Mouse (Mus musculus) liver, adult 2 months (tissue): ENCODE data around the gene Kdm2b. TPM values are rescaled to one million over a fixed set of nuclear protein-coding genes. Genes with fewer than 3 reads are reported as not detected.

Experiments used
- DNase-seq: peaks from one replicate; pipeline ENCODE4 v3.0.0-alpha.2; 2011; ENCODE audit warnings: low read depth, low spot score; ENCODE audit errors: extremely low read depth
- H3K27ac ChIP-seq: fragments of 200-500 bp; replicated peaks from 2 replicates; pipeline ENCODE4 v1.5.1; 2012; ENCODE audit warnings: low read depth, mild to moderate bottlenecking, control low read depth, inconsistent platforms, low read length; ENCODE audit not compliant: insufficient read depth
- H3K27me3 ChIP-seq: fragments of 200-500 bp; 2 replicates; pipeline ENCODE4 v1.6.1; 2012; ENCODE audit warnings: mild to moderate bottlenecking, moderate library complexity, low read length, inconsistent platforms; ENCODE audit not compliant: control insufficient read depth, insufficient read depth
- H3K36me3 ChIP-seq: fragments of 200-500 bp; 2 replicates; pipeline ENCODE4 v1.6.1; 2012; ENCODE audit warnings: low read length, inconsistent platforms; ENCODE audit not compliant: control insufficient read depth, insufficient read depth
- H3K4me1 ChIP-seq: fragments of 200-500 bp; 2 replicates; pipeline ENCODE4 v1.6.1; 2011; ENCODE audit warnings: low read length; ENCODE audit not compliant: control insufficient read depth, insufficient read depth
- H3K4me3 ChIP-seq: fragments of 200-500 bp; 2 replicates; pipeline ENCODE4 v1.5.1; 2011; ENCODE audit warnings: low read depth, mild to moderate bottlenecking, control low read depth, low read length, moderate library complexity; ENCODE audit not compliant: insufficient read depth
- H3K79me2 ChIP-seq: fragments of 200-500 bp; 2 replicates; pipeline ENCODE4 v1.6.1; 2012; ENCODE audit warnings: inconsistent platforms, mild to moderate bottlenecking, low read length, moderate library complexity; ENCODE audit not compliant: control insufficient read depth, insufficient read depth
- H3K9ac ChIP-seq: fragments of 200-500 bp; 2 replicates; pipeline ENCODE4 v1.6.1; 2012; ENCODE audit warnings: low read depth, mild to moderate bottlenecking, control low read depth, inconsistent platforms, low read length
- CTCF ChIP-seq: fragments of 200-500 bp; IDR thresholded peaks from 2 replicates; pipeline ENCODE4 v1.5.1; 2011; ENCODE audit warnings: low read depth, low read length, control low read depth
- POLR2A ChIP-seq: fragments of 200-500 bp; IDR thresholded peaks from 2 replicates; pipeline ENCODE4 v1.6.1; 2011; ENCODE audit warnings: low read length, control low read depth; ENCODE audit not compliant: insufficient read depth; ENCODE audit errors: extremely low read depth
- WGBS: fragments of 180-500 bp; shearing (Covaris S2); methylation state at CpG from one replicate; pipeline ENCODE4 v1.1.7; 2018; 5-methylcytosine and 5-hydroxymethylcytosine counted together
- polyA plus RNA-seq: library from polyadenylated mRNA; depleted of rRNA; stranded (reverse); fragments of >200 nt; gene quantifications from 2 replicates; pipeline ENCODE4 v1.2.3, GENCODE M21; 2012; rRNA removed
- total RNA-seq: library from RNA; depleted of rRNA; stranded (reverse); fragments of >200 nt; gene quantifications from 2 replicates; pipeline ENCODE4 v1.2.3, GENCODE M21; 2014; rRNA removed

The Kdm2b gene
- total and polyA plus RNA-seq, 2 experiments, result 3.0 to 7.1 TPM

GRCm38 (mm10) chr5:122820777-122821523 lies 168.7 kb downstream of the Kdm2b start, which contains the start of gene Anapc5:
Gene Anapc5 (minus strand): TSS chr5:122821339.
- H3K27ac ChIP-seq, result peak within 1 kb of the TSS; percentile 77
- H3K4me3 ChIP-seq, result peak within 1 kb of the TSS; percentile 92
- peaks cover 2% of the 10 kb centered on the region; the same call in 1 of the 2 replicates for H3K4me1 ChIP-seq
- peak; percentile 92 for DNase-seq
- H3K9ac ChIP-seq, result peak within 1 kb of the TSS; percentile 85
- WGBS, result under 1% methylated on average over 55 of the region's 55 CpGs
- H3K79me2 ChIP-seq, result peaks cover 3% of the 10 kb centered on the region; the same call in 1 of the 2 replicates
- H3K27me3 ChIP-seq, result no peaks in the 10 kb centered on the region
- no peak for TF ChIP-seq CTCF
- peak; percentile 73 for TF ChIP-seq POLR2A
- H3K36me3 ChIP-seq, result peaks cover 17% of the 10 kb centered on the region; the same call in 1 of the 2 replicates

Other genes with a start within 250 kb of the Kdm2b start
- gene Camkk2, start 210.4 kb downstream of the Kdm2b start, total RNA-seq, result 6.3 and 8.3 TPM in 2 replicates
- gene Camkk2, start 210.4 kb downstream of the Kdm2b start, polyA plus RNA-seq, result 16.4 and 17.7 TPM in 2 replicates
- gene Anapc5, start 168.5 kb downstream of the Kdm2b start, total RNA-seq, result 93.9 and 99.0 TPM in 2 replicates
- gene Anapc5, start 168.5 kb downstream of the Kdm2b start, polyA plus RNA-seq, result 61.0 and 61.9 TPM in 2 replicates
- 4.1 and 5.3 TPM in 2 replicates for gene Rnf34, start 139.8 kb downstream of the Kdm2b start, total RNA-seq
- gene Rnf34, start 139.8 kb downstream of the Kdm2b start, polyA plus RNA-seq, result 3.4 TPM in 2 replicates
- 4.2 and 5.8 TPM in 2 replicates for gene Orai1, start 25.3 kb upstream of the Kdm2b start, total RNA-seq
- 39.3 and 43.1 TPM in 2 replicates for gene Orai1, start 25.3 kb upstream of the Kdm2b start, polyA plus RNA-seq
- gene Morn3, start 57.2 kb upstream of the Kdm2b start, total RNA-seq, result not detected in 2 replicates
- gene Morn3, start 57.2 kb upstream of the Kdm2b start, polyA plus RNA-seq, result not detected in 2 replicates
- gene Tmem120b, start 78.6 kb upstream of the Kdm2b start, total RNA-seq, result 2.7 and 3.4 TPM in 2 replicates
- gene Tmem120b, start 78.6 kb upstream of the Kdm2b start, polyA plus RNA-seq, result 2.0 and 3.8 TPM in 2 replicates
- 0.09 and 0.87 TPM in 2 replicates for gene Rhof, start 142.9 kb upstream of the Kdm2b start, total RNA-seq
- gene Rhof, start 142.9 kb upstream of the Kdm2b start, polyA plus RNA-seq, result 0.61 and 0.86 TPM in 2 replicates
- gene Setd1b, start 152.4 kb upstream of the Kdm2b start, total RNA-seq, result 1.8 and 3.8 TPM in 2 replicates
- gene Setd1b, start 152.4 kb upstream of the Kdm2b start, polyA plus RNA-seq, result 6.0 and 7.2 TPM in 2 replicates
- gene Psmd9, start 179.6 kb upstream of the Kdm2b start, total RNA-seq, result 29.8 and 39.8 TPM in 2 replicates
- gene Psmd9, start 179.6 kb upstream of the Kdm2b start, polyA plus RNA-seq, result 26.4 and 28.5 TPM in 2 replicates
- 3,614 and 3,656 TPM in 2 replicates for gene Hpd, start 192.9 kb upstream of the Kdm2b start, total RNA-seq
- gene Hpd, start 192.9 kb upstream of the Kdm2b start, polyA plus RNA-seq, result 3,813 and 5,374 TPM in 2 replicates